Mouse (Mus musculus) kidney, postnatal 4 days (tissue): ENCODE measurements around the gene Bcl7a.

Source experiments
- DNase-seq, 2 experiments: peaks; one replicate each; pipeline ENCODE4 v3.0.0; 2021; ENCODE audit warnings: mixed read lengths in 2 of 2

Bcl7a gene

GRCm38 (mm10) chr5:123377120-123377955 lies 33.7 kb downstream of the Bcl7a start:
- peak; percentile 85 to 87 for DNase-seq

- no peak for DNase-seq
Observed at GRCm38 (mm10) chr5:123378712-123379111, 35.1 kb downstream of the Bcl7a start.

GRCm38 (mm10) chr5:123379504-123379931 lies 35.9 kb downstream of the Bcl7a start:
- no peak for DNase-seq

- peak; percentile 67 to 73 for DNase-seq
Observed at GRCm38 (mm10) chr5:123381968-123382367, 38.3 kb downstream of the Bcl7a start.

GRCm38 (mm10) chr5:123382686-123383085 lies 39.1 kb downstream of the Bcl7a start:
- no peak for DNase-seq

GRCm38 (mm10) chr5:123388452-123388851 lies 44.8 kb downstream of the Bcl7a start:
- DNase-seq, result no peak

GRCm38 (mm10) chr5:123390536-123391441 lies 47.2 kb downstream of the Bcl7a start:
- DNase-seq, result no peak

- DNase-seq, result peak; percentile 49 to 55
Observed at GRCm38 (mm10) chr5:123391442-123391809, 47.8 kb downstream of the Bcl7a start.

- no peak for DNase-seq
Observed at GRCm38 (mm10) chr5:123393786-123394302, 50.2 kb downstream of the Bcl7a start.

GRCm38 (mm10) chr5:123394303-123394956 lies 50.8 kb downstream of the Bcl7a start, which contains the start of gene Mlxip:
Gene Mlxip, plus strand, starts transcription at chr5:123394798.
- DNase-seq, result peak; percentile 93 to 96

- peak; percentile 32 to 51 for DNase-seq
Observed at GRCm38 (mm10) chr5:123394957-123395881, 51.6 kb downstream of the Bcl7a start.

GRCm38 (mm10) chr5:123396901-123397464 lies 53.3 kb downstream of the Bcl7a start:
- DNase-seq, result no peak

GRCm38 (mm10) chr5:123397786-123398185 lies 54.2 kb downstream of the Bcl7a start:
- no peak for DNase-seq

- DNase-seq, result no peak
Observed at GRCm38 (mm10) chr5:123398856-123399498, 55.3 kb downstream of the Bcl7a start.

GRCm38 (mm10) chr5:123404480-123404879 lies 60.8 kb downstream of the Bcl7a start:
- DNase-seq, result no peak

- DNase-seq, result no peak
Observed at GRCm38 (mm10) chr5:123406952-123407351, 63.3 kb downstream of the Bcl7a start.

GRCm38 (mm10) chr5:123408176-123408575 lies 64.5 kb downstream of the Bcl7a start:
- no peak for DNase-seq

GRCm38 (mm10) chr5:123412193-123412592 lies 68.6 kb downstream of the Bcl7a start:
- DNase-seq, result no peak

- DNase-seq, result no peak
Observed at GRCm38 (mm10) chr5:123413866-123414363, 70.3 kb downstream of the Bcl7a start.

- no peak for DNase-seq
Observed at GRCm38 (mm10) chr5:123416149-123416548, 72.5 kb downstream of the Bcl7a start.
